8 mouse cellular contexts compared by ENCODE assay signal in genomic region chr7:129506894-129507293, GRCm38 (mm10).
DNase-seq lines count a peak whose midpoint lies in the region; ATAC-seq and TF ChIP-seq lines count a peak whose summit lies in the region.

No protein-coding gene starts in this region.

- no peak for ATAC-seq in Patski

- TF ChIP-seq CTCF in Patski (IDR thresholded peaks at IDR 0.05) = peak; percentile 51

- CTCF ChIA-PET in Patski (lab: Charles Lee) = no interaction called here

- intact Hi-C loops in left cerebral cortex, postnatal 4 days (cut with DNase I) = loop anchor here (1.0 to 5.0 kb wide), 2 partner anchors 272 to 645 kb away; no protein-coding TSS in a partner anchor
- intact Hi-C loops in gastrocnemius, postnatal 36 days (cut with DNase I) = loop anchor here (2.0 to 10.0 kb wide), 2 partner anchors 272 to 648 kb away; no protein-coding TSS in a partner anchor

- peak; percentile 3 for DNase-seq in cerebellum, adult 8-10 months
- DNase-seq in cerebellum, adult 11-12 months = no peak
- DNase-seq in left cerebral cortex, adult 18-20 months (ENCODE audit: low spot score in 2 of 2) = peak; percentile 18 to 53
- DNase-seq in left cerebral cortex, postnatal 4 days = no peak
- DNase-seq in Patski (ENCODE audit: low read depth, low spot score) = peak; percentile 2
- DNase-seq in induced T-regulatory cell, adult 2 months (ENCODE audit: low read depth) = peak; percentile 35
- DNase-seq in T-cell, adult 2 months (ENCODE audit: low spot score) = no peak
- DNase-seq in gastrocnemius, postnatal 36 days = no peak

- H3K27me3 ChIP-seq in Patski = no peaks in the 10 kb centered on the region

- POLR2A ChIA-PET in Patski (lab: Charles Lee) = no interaction called here

- in situ Hi-C loops in Patski (cut with MboI; ENCODE audit: low pct_unique_long_range_greater_than_20kb) = no loop called here

Comparison
In these comparisons a context has a peak if more than half of its experiments do, and no peak if none do; other contexts are left out.
1. DNase-seq: peak in cerebellum, adult 8-10 months (single experiment), left cerebral cortex, adult 18-20 months (2 of 2), Patski (single experiment) and induced T-regulatory cell, adult 2 months (single experiment); none in cerebellum, adult 11-12 months (single experiment), left cerebral cortex, postnatal 4 days (single experiment), T-cell, adult 2 months (single experiment) and gastrocnemius, postnatal 36 days (0 of 2).